Mouse (Mus musculus) thymus, adult 2 months (tissue): ENCODE measurements at regions not wholly inside any gene's neighbourhood (a gene's known extent, or its start where the extent isn't known, plus 50 kb on each side); places are given as distances from the start of the nearest gene placed in this dataset.

Source experiments
- CTCF ChIP-seq: fragments of 200-500 bp; IDR thresholded peaks from 2 replicates; pipeline ENCODE4 v1.5.1; 2012; ENCODE audit warnings: mild to moderate bottlenecking, control low read depth, low read length, moderate library complexity, borderline replicate concordance; ENCODE audit not compliant: control insufficient read depth, poor library complexity, insufficient read depth; ENCODE audit errors: extremely low read depth
- POLR2A ChIP-seq: fragments of 200-500 bp; IDR thresholded peaks from 2 replicates; pipeline ENCODE4 v1.6.1; 2012; ENCODE audit warnings: mild to moderate bottlenecking, low read length, control low read depth, moderate library complexity; ENCODE audit not compliant: control insufficient read depth, poor library complexity, insufficient read depth; ENCODE audit errors: extremely low read depth

GRCm38 (mm10) chr13:44567696-44568095 is 161.6 kb upstream of the Jarid2 start:
- TF ChIP-seq CTCF (no peak), POLR2A (no peak)
